Mouse (Mus musculus) limb, embryonic 10.5 days (tissue): ENCODE results near the gene Olfr553. TPM values are rescaled to one million over a fixed set of nuclear protein-coding genes. Genes with fewer than 3 reads are reported as not detected.
A peak's percentile ranks its signal among the peaks of the same experiment; 100 is the strongest.

ENCODE experiments used
- DNase-seq: peaks from one replicate; pipeline ENCODE4 v3.0.0-alpha.2; 2017; ENCODE audit warnings: low spot score
- H3K27ac ChIP-seq: fragments of 300-500 bp; sonication (generic); 2 replicates; pipeline ENCODE4 v1.5.1; 2016; ENCODE audit warnings: mild to moderate bottlenecking
- H3K27me3 ChIP-seq: fragments of 300-500 bp; sonication (generic); 2 replicates; pipeline ENCODE4 v1.6.1; 2016; ENCODE audit warnings: low read depth, mild to moderate bottlenecking; ENCODE audit not compliant: poor library complexity, severe bottlenecking
- H3K36me3 ChIP-seq: fragments of 300-500 bp; sonication (generic); 2 replicates; pipeline ENCODE4 v1.6.1; 2016; ENCODE audit warnings: mild to moderate bottlenecking, moderate library complexity
- H3K4me1 ChIP-seq: fragments of 300-500 bp; sonication (generic); 2 replicates; pipeline ENCODE4 v1.6.1; 2016
- H3K4me3 ChIP-seq: fragments of 300-500 bp; sonication (generic); 2 replicates; pipeline ENCODE4 v1.5.1; 2016; ENCODE audit warnings: mild to moderate bottlenecking, moderate library complexity
- H3K9me3 ChIP-seq: fragments of 300-500 bp; sonication (generic); replicated peaks from 2 replicates; pipeline ENCODE4 v1.6.1; 2016; ENCODE audit warnings: mild to moderate bottlenecking
- WGBS: fragments of 180-500 bp; shearing (Covaris S2); methylation state at CpG from one replicate; pipeline ENCODE4 v1.1.7; 2016; 5-methylcytosine and 5-hydroxymethylcytosine counted together
- polyA plus RNA-seq: library from polyadenylated mRNA; unstranded; fragments of >200 nt; fragmentation: Nextera tagmentation; extraction: Ambion mirVana; gene quantifications from 2 replicates; pipeline ENCODE4 v1.2.1, GENCODE M21; 2016

Olfr553 gene
- polyA plus RNA-seq, 1 experiment from 2014 or later = not detected

DNA sequence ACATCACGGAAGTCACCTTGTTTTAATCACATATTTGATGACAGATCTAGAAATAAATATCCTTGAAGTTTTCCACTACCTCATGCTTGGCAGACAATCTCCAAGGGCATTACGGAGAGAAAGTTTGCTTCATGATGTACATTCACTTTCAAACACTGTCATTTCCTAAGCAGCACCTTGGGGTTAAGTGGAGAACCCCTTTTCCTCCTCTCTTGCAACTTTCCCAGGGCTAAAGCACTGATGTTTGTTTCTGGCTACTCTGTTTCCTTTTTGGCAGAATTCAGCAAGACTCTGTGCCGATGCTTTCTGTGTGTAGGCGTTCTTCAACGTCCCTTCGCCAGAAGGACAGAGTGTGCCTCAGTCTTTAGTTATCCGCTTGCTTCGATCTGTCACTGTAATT lies 46.9 kb downstream of the Olfr553 start, which contains the start of gene Olfr550:
Gene Olfr550 (plus strand): TSS at position 301 of the 400 bp plus-strand sequence.
- H3K4me3 ChIP-seq = no peak within 1 kb of the TSS
- H3K4me1 ChIP-seq = no peaks in the 10 kb centered on the region
- no peaks in the 10 kb centered on the region for H3K36me3 ChIP-seq
- no peaks in the 10 kb centered on the region for H3K27me3 ChIP-seq
- no peak for DNase-seq
- no peak within 1 kb of the TSS for H3K27ac ChIP-seq
- 94% methylated on average over 8 of the region's 8 CpGs for WGBS
- H3K9me3 ChIP-seq = no peaks in the 10 kb centered on the region

DNA sequence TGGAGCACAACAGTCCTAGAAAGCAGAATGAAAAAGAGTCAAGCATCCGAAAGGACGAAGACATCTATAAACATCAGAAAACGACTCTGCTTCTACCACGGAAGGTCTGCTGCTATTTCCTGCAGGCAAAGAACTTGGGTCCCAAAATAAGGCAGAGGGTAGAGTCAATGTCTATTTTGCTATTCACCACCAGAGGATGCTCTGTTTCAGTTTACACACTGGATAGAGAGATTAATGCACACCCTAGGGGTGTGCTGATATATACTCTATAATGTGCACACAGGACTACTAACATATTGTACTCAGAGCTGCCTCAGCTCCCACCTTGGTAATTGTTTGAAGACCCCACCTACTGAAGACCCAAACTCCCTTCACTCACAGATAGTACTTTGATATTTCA lies 51.8 kb downstream of the Olfr553 start:
- DNase-seq = no peak
- H3K36me3 ChIP-seq = no peaks in the 10 kb centered on the region
- no peak overlapping the region for H3K4me3 ChIP-seq
- H3K27me3 ChIP-seq = no peaks in the 10 kb centered on the region
- no peaks in the 10 kb centered on the region for H3K9me3 ChIP-seq
- 91% methylated on average over 4 of the region's 4 CpGs for WGBS
- H3K4me1 ChIP-seq = peaks cover 12% of the 10 kb centered on the region
- no peak overlapping the region for H3K27ac ChIP-seq

DNA sequence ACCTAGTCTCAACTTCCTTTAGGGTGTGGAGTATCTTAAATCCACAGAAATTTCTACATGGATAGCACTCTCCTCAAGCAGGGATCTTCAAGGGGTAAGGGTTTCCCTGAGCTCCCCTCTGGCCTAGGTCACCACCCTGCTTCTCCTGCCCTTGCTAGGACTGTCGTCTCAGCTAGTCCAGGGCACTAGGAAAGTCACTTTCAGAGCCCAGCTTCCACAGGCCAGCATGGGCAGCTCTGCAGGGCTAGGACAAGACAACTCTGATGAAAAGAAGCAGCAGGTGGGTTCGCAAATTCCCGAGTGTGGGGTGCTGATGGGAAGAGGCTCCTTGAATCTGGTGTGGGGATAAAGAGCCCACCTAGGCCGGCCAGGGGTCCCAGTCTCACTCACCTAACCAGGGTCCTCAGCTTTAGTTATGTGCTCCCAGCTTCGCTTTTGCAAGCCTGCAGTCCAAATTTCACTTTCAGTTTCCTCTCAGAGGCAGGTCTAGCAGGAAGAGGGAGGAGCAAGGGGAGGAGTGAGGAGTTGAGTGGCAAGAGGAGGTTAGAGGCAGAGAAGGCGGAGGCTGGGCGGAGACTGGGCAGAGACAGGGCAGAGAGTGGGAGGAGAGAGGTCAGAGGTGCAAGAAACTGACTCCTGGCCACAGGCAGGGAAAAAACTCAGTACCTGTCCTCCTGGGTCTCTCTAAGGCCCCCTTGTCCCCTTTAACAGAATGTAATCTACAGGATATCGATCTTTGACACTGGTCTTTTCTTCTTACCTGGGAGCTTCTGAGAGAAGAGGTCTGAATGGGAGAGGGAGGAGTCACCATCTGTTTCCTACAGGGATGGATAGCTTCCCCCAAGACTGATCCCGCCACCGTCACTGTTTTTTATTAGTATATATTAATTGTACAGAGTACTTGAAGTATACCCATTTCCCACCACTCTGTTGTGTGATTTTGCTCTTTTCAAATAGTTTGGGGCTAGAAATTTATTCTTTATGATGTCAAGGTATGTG lies 52.7 kb downstream of the Olfr553 start, which contains the start of gene Trim21:
Gene Trim21 (minus strand): TSS at position 488 of the 999 bp plus-strand sequence.
- WGBS = 21% methylated on average over 10 of the region's 10 CpGs
- H3K27ac ChIP-seq = peak within 1 kb of the TSS; percentile 77
- peaks cover 12% of the 10 kb centered on the region for H3K4me1 ChIP-seq
- DNase-seq = peak; percentile 67
- no peaks in the 10 kb centered on the region for H3K9me3 ChIP-seq
- H3K4me3 ChIP-seq = peak within 1 kb of the TSS; percentile 57
- no peaks in the 10 kb centered on the region for H3K36me3 ChIP-seq
- H3K27me3 ChIP-seq = no peaks in the 10 kb centered on the region

Other genes starting within 250 kb of the Olfr553 start
- 269 and 280 TPM in 2 replicates for gene Rrm1, start 176.5 kb downstream of the Olfr553 start, polyA plus RNA-seq
- gene Olfr543, start 136.5 kb downstream of the Olfr553 start, polyA plus RNA-seq = 0.24 and 0.33 TPM in 2 replicates
- gene Olfr544, start 129.9 kb downstream of the Olfr553 start, polyA plus RNA-seq = 0.06 and 0.10 TPM in 2 replicates
- gene Olfr545, start 118.6 kb downstream of the Olfr553 start, polyA plus RNA-seq = 0.05 and 0.21 TPM in 2 replicates
- gene Olfr547, start 83.5 kb downstream of the Olfr553 start, polyA plus RNA-seq = not detected in 2 replicates
- not detected in 2 replicates for gene Olfr548-ps1, start 77.3 kb downstream of the Olfr553 start, polyA plus RNA-seq
- not detected in 2 replicates for gene Olfr549, start 68.3 kb downstream of the Olfr553 start, polyA plus RNA-seq
- 0.39 and 0.48 TPM in 2 replicates for gene Trim21, start 52.7 kb downstream of the Olfr553 start, polyA plus RNA-seq
- not detected in 2 replicates for gene Olfr550, start 46.8 kb downstream of the Olfr553 start, polyA plus RNA-seq
- gene Olfr551, start 26.3 kb downstream of the Olfr553 start, polyA plus RNA-seq = not detected in 2 replicates
- not detected in 2 replicates for gene Olfr552, start 20.4 kb downstream of the Olfr553 start, polyA plus RNA-seq
- not detected in 2 replicates for gene Olfr554, start 20.2 kb upstream of the Olfr553 start, polyA plus RNA-seq
- not detected in 2 replicates for gene Olfr555, start 40.6 kb upstream of the Olfr553 start, polyA plus RNA-seq
- gene Olfr556, start 46.7 kb upstream of the Olfr553 start, polyA plus RNA-seq = not detected in 2 replicates
- 7.8 and 13.0 TPM in 2 replicates for gene Trim68, start 69.1 kb upstream of the Olfr553 start, polyA plus RNA-seq
- not detected in 2 replicates for gene Olfr557, start 77.7 kb upstream of the Olfr553 start, polyA plus RNA-seq
- gene Olfr558, start 84.0 kb upstream of the Olfr553 start, polyA plus RNA-seq = not detected in 2 replicates
- gene Olfr33, start 100.9 kb upstream of the Olfr553 start, polyA plus RNA-seq = not detected in 2 replicates
- gene Olfr559, start 109.3 kb upstream of the Olfr553 start, polyA plus RNA-seq = not detected in 2 replicates
- gene Olfr560, start 141.1 kb upstream of the Olfr553 start, polyA plus RNA-seq = not detected in 2 replicates
- gene Olfr78, start 141.3 kb upstream of the Olfr553 start, polyA plus RNA-seq = not detected in 2 replicates
- not detected in 2 replicates for gene Olfr561, start 153.0 kb upstream of the Olfr553 start, polyA plus RNA-seq
- not detected in 2 replicates for gene Olfr564, start 185.3 kb upstream of the Olfr553 start, polyA plus RNA-seq
- not detected in 2 replicates for gene Olfr566, start 240.5 kb upstream of the Olfr553 start, polyA plus RNA-seq